Mouse (Mus musculus): ENCODE data around the gene Mex3b. TPM values are rescaled to one million over a fixed set of nuclear protein-coding genes. Genes with fewer than 3 reads are reported as not detected.

Mex3b gene
- polyA plus RNA-seq (2012; rRNA removed) (1.4 and 1.8 TPM in 2 replicates), polyA plus RNA-seq (2014; fragmentation: Nextera tagmentation; extraction: Ambion mirVana) (0.48 and 0.63 TPM in 2 replicates)

- Histone ChIP-seq H3K36me3 (replicated peaks; ENCODE audit: control insufficient read depth, insufficient read depth, low read depth) (no peaks in the 10 kb centered on the region), H3K9me3 (ENCODE audit: control insufficient read depth, low read length) (no peaks in the 10 kb centered on the region), H3K4me2 (ENCODE audit: low read depth) (peak within 1 kb of the TSS; percentile 76), H3K27ac (peak within 1 kb of the TSS; percentile 26; the same call in 1 of the 2 replicates), H3K4me1 (replicated peaks; ENCODE audit: control insufficient read depth in 2 of 2, insufficient read depth in 2 of 2, low read length in 1 of 2) (no peaks in the 10 kb centered on the region), H3K9ac (replicated peaks) (peak within 1 kb of the TSS; percentile 42), H3K4me3 (ENCODE audit: insufficient read depth in 1 of 2, low read depth in 2 of 2, low read length in 2 of 2) (peak within 1 kb of the TSS; percentile 54 to 75), H3K27me3 (ENCODE audit: control insufficient read depth, insufficient read depth, low read length) (peaks cover 40% of the 10 kb centered on the region)
- TF ChIP-seq CTCF (IDR thresholded peaks at IDR 0.05; ENCODE audit: low read depth) (no peak), EP300 (IDR thresholded peaks at IDR 0.05; ENCODE audit: low read depth) (no peak)
- ATAC-seq (ENCODE audit: insufficient read depth) = peak; percentile 14; the same call in 1 of the 2 replicates
- under 1% methylated on average over 82 of the region's 87 CpGs for WGBS (ENCODE audit: insufficient replicate concordance)
- no peak for DNase-seq (ENCODE audit: low read depth in 3 of 3, low spot score in 3 of 3)
Observed at GRCm38 (mm10) chr7:82867271-82868121, at the start of gene Mex3b. Mex3b (plus strand) TSS chr7:82867333.

- no peaks in the 10 kb centered on the region for H3K9me3 ChIP-seq (ENCODE audit: control insufficient read depth, low read length)
- 73% methylated on average over 7 of the region's 7 CpGs for WGBS (ENCODE audit: insufficient replicate concordance)
- no peak overlapping the region for H3K27ac ChIP-seq
- no peaks in the 10 kb centered on the region for H3K27me3 ChIP-seq (ENCODE audit: control insufficient read depth, insufficient read depth, low read length)
- DNase-seq (ENCODE audit: low read depth in 3 of 3, low spot score in 3 of 3) = no peak
- TF ChIP-seq EP300 (IDR thresholded peaks at IDR 0.05; ENCODE audit: low read depth) (no peak), CTCF (IDR thresholded peaks at IDR 0.05; ENCODE audit: low read depth) (no peak)
- ATAC-seq (ENCODE audit: insufficient read depth) = no peak
- H3K4me1 ChIP-seq (replicated peaks; ENCODE audit: control insufficient read depth in 2 of 2, insufficient read depth in 2 of 2, low read length in 1 of 2) = 0 out of 4 replicates have a peak, but pooled peaks cover 0 to 3% of the 10 kb centered on the region in 2 experiments
- no peak overlapping the region for H3K4me2 ChIP-seq (ENCODE audit: low read depth)
- H3K36me3 ChIP-seq (replicated peaks; ENCODE audit: control insufficient read depth, insufficient read depth, low read depth) = no peaks in the 10 kb centered on the region
- H3K9ac ChIP-seq (replicated peaks) = no peak overlapping the region
- no peak overlapping the region for H3K4me3 ChIP-seq (ENCODE audit: insufficient read depth in 1 of 2, low read depth in 2 of 2, low read length in 2 of 2)
Observed at GRCm38 (mm10) chr7:82819541-82819940, 47.6 kb upstream of the Mex3b start.

DNA sequence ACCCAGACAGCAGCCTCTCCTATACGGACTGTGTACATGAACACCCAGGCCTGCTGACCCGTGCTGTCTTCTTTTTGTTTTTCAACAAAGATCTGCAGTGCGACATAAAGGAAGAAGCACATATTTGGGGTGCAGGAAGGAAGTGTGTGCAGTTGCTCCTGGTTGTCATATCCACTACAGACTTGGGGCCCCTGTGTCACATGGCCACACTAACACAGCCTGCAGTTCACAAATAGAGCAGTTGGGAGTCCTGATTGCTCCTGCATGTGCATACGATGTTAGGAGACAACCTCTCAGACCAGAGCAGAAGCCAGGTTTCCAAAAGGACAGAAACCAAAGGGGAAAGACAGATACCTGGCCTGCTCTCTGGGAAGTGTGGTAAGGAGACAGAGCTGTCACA, 46.5 kb upstream of the Mex3b start:
- Histone ChIP-seq H3K4me2 (ENCODE audit: low read depth) (no peak overlapping the region), H3K27me3 (ENCODE audit: control insufficient read depth, insufficient read depth, low read length) (no peaks in the 10 kb centered on the region), H3K36me3 (replicated peaks; ENCODE audit: control insufficient read depth, insufficient read depth, low read depth) (no peaks in the 10 kb centered on the region), H3K9me3 (ENCODE audit: control insufficient read depth, low read length) (no peaks in the 10 kb centered on the region), H3K4me1 (replicated peaks; ENCODE audit: control insufficient read depth in 2 of 2, insufficient read depth in 2 of 2, low read length in 1 of 2) (0 out of 4 replicates have a peak, but pooled peaks cover 0 to 3% of the 10 kb centered on the region in 2 experiments), H3K4me3 (ENCODE audit: insufficient read depth in 1 of 2, low read depth in 2 of 2, low read length in 2 of 2) (no peak overlapping the region), H3K27ac (no peak overlapping the region), H3K9ac (replicated peaks) (no peak overlapping the region)
- 32% methylated on average over 4 of the region's 4 CpGs for WGBS (ENCODE audit: insufficient replicate concordance)
- no peak for TF ChIP-seq CTCF (IDR thresholded peaks at IDR 0.05; ENCODE audit: low read depth)
- no peak for TF ChIP-seq EP300 (IDR thresholded peaks at IDR 0.05; ENCODE audit: low read depth)
- ATAC-seq (ENCODE audit: insufficient read depth) = no peak
- DNase-seq (ENCODE audit: low read depth in 3 of 3, low spot score in 3 of 3) = no peak

DNA sequence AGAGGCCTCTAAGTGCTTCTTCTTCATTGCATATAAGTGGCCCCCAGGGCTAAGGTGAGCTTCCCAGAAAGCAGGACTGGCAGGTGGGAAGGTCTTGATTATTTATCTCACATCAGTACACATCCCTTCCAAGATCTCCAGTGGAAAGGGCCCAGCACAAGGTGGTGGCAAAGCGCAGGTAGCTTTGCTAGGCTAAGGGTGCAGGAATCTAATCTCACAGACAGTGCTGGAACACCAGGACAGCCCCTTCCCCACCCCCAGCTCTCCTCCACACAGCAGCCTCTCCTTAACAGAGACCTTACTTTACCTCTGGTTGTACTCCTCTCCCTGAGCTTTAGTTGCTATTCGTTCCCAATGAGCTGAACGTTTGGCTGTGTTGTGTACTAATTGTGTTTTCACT, 45.6 kb upstream of the Mex3b start:
- Histone ChIP-seq H3K36me3 (replicated peaks; ENCODE audit: control insufficient read depth, insufficient read depth, low read depth) (no peaks in the 10 kb centered on the region), H3K4me3 (ENCODE audit: insufficient read depth in 1 of 2, low read depth in 2 of 2, low read length in 2 of 2) (no peak overlapping the region), H3K4me1 (replicated peaks; ENCODE audit: control insufficient read depth in 2 of 2, insufficient read depth in 2 of 2, low read length in 1 of 2) (0 out of 4 replicates have a peak, but pooled peaks cover 0 to 3% of the 10 kb centered on the region in 2 experiments), H3K4me2 (ENCODE audit: low read depth) (no peak overlapping the region), H3K27me3 (ENCODE audit: control insufficient read depth, insufficient read depth, low read length) (no peaks in the 10 kb centered on the region), H3K9ac (replicated peaks) (no peak overlapping the region), H3K9me3 (ENCODE audit: control insufficient read depth, low read length) (no peaks in the 10 kb centered on the region), H3K27ac (no peak overlapping the region)
- WGBS (ENCODE audit: insufficient replicate concordance) = 61% methylated on average over 3 of the region's 3 CpGs
- no peak for ATAC-seq (ENCODE audit: insufficient read depth)
- TF ChIP-seq CTCF (IDR thresholded peaks at IDR 0.05; ENCODE audit: low read depth) (no peak), EP300 (IDR thresholded peaks at IDR 0.05; ENCODE audit: low read depth) (no peak)
- DNase-seq (ENCODE audit: low read depth in 3 of 3, low spot score in 3 of 3) = no peak

DNA sequence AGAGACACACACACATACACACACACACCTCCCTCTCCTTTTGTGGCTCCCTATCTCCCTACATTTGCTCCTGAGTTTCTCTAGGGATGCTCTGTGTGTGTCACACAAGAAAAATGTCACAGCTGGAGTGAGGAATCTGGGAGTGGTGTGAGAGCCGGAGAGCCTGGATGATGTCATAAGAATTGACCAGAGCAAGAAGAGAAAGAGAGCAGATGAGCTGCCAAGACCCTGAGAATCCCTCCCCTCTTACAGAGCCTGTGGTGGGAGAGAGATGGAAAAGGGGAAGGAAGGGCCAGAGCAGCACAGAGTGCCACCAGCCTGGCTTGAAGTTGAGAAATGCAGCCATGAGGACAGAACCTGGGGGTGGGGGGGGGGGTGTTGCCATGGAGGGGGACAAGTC, 44.6 kb upstream of the Mex3b start:
- TF ChIP-seq EP300 (IDR thresholded peaks at IDR 0.05; ENCODE audit: low read depth) (no peak), CTCF (IDR thresholded peaks at IDR 0.05; ENCODE audit: low read depth) (no peak)

More for the DNA sequence above, 44.6 kb upstream of the Mex3b start:
- no peaks in the 10 kb centered on the region for H3K27me3 ChIP-seq (ENCODE audit: control insufficient read depth, insufficient read depth, low read length)
- ATAC-seq (ENCODE audit: insufficient read depth) (no peak), DNase-seq (ENCODE audit: low read depth in 3 of 3, low spot score in 3 of 3) (no peak)
- no peak overlapping the region for H3K4me3 ChIP-seq (ENCODE audit: insufficient read depth in 1 of 2, low read depth in 2 of 2, low read length in 2 of 2)
- H3K36me3 ChIP-seq (replicated peaks; ENCODE audit: control insufficient read depth, insufficient read depth, low read depth) = no peaks in the 10 kb centered on the region
- H3K27ac ChIP-seq = no peak overlapping the region
- no peaks in the 10 kb centered on the region for H3K9me3 ChIP-seq (ENCODE audit: control insufficient read depth, low read length)
- WGBS (ENCODE audit: insufficient replicate concordance) = 45% methylated on average over 1 of the region's 1 CpGs
- H3K9ac ChIP-seq (replicated peaks) = no peak overlapping the region
- H3K4me1 ChIP-seq (replicated peaks; ENCODE audit: control insufficient read depth in 2 of 2, insufficient read depth in 2 of 2, low read length in 1 of 2) = 0 out of 4 replicates have a peak, but pooled peaks cover 0 to 3% of the 10 kb centered on the region in 2 experiments
- no peak overlapping the region for H3K4me2 ChIP-seq (ENCODE audit: low read depth)

Measured in liver, embryonic 14.5 days (tissue).